Mouse (Mus musculus) erythroblast, embryonic 14.5 days (primary cell): ENCODE data around the gene Afdn. TPM values are rescaled to one million over a fixed set of nuclear protein-coding genes. Genes with fewer than 3 reads are reported as not detected.
"Not testable (repeated sequence)": the region's sequence is repeated elsewhere in the genome, so short reads cannot be mapped to it uniquely, and the experiment has no call there.

Experiments used
- H3K27me3 ChIP-seq: 2 replicates; pipeline ENCODE4 v1.6.1; 2012; ENCODE audit warnings: inconsistent platforms; ENCODE audit not compliant: control insufficient read depth
- H3K36me3 ChIP-seq: 2 replicates; pipeline ENCODE4 v1.6.1; 2012; ENCODE audit warnings: mild to moderate bottlenecking, inconsistent platforms; ENCODE audit not compliant: control insufficient read depth
- H3K4me1 ChIP-seq: 2 replicates; pipeline ENCODE4 v1.6.1; 2012; ENCODE audit warnings: inconsistent platforms; ENCODE audit not compliant: control insufficient read depth
- H3K4me3 ChIP-seq: replicated peaks from 2 replicates; pipeline ENCODE3; 2012; ENCODE audit warnings: moderate library complexity, mild to moderate bottlenecking, inconsistent platforms
- H3K9me3 ChIP-seq: 2 replicates; pipeline ENCODE4 v1.6.1; 2012; ENCODE audit warnings: low read length, inconsistent platforms, mixed read lengths; ENCODE audit not compliant: control insufficient read depth
- GATA1 ChIP-seq: IDR thresholded peaks from 2 replicates; pipeline ENCODE4 v1.6.1; 2012; ENCODE audit warnings: low read length, inconsistent platforms, mixed read lengths
- TAL1 ChIP-seq: IDR thresholded peaks from 3 replicates; pipeline ENCODE4 v1.6.1; 2012; ENCODE audit warnings: low read length, inconsistent platforms, mixed read lengths
- polyA plus RNA-seq: library from polyadenylated mRNA; stranded (reverse); fragments of >175 nt; gene quantifications from 2 replicates; pipeline ENCODE4 v1.2.3, GENCODE M21; 2012

Afdn gene
- polyA plus RNA-seq, 1 experiment = not detected

GRCm38 (mm10) chr17:13835876-13836275 is 75.5 kb downstream of the Afdn start:
- Histone ChIP-seq H3K4me3 (no peak overlapping the region), H3K4me1 (no peaks in the 10 kb centered on the region), H3K27me3 (no peaks in the 10 kb centered on the region), H3K36me3 (no peaks in the 10 kb centered on the region; the same call in 1 of the 2 replicates), H3K9me3 (no peaks in the 10 kb centered on the region)
- TF ChIP-seq TAL1 (no peak), GATA1 (no peak)

- no peaks in the 10 kb centered on the region; the same call in 1 of the 2 replicates for H3K9me3 ChIP-seq
- no peak for TF ChIP-seq TAL1
- no peak for TF ChIP-seq GATA1
- no peaks in the 10 kb centered on the region for H3K27me3 ChIP-seq
- no peak overlapping the region for H3K4me3 ChIP-seq
- no peaks in the 10 kb centered on the region for H3K4me1 ChIP-seq
- peaks cover 2% of the 10 kb centered on the region; the same call in 1 of the 2 replicates for H3K36me3 ChIP-seq
These were observed 89.8 kb downstream of the Afdn start for GRCm38 (mm10) chr17:13850175-13850574.

GRCm38 (mm10) chr17:13853883-13854282 is 93.5 kb downstream of the Afdn start:
- not testable (repeated sequence) for H3K36me3 ChIP-seq, H3K27me3 ChIP-seq, H3K4me3 ChIP-seq, H3K9me3 ChIP-seq, H3K4me1 ChIP-seq

- no peaks in the 10 kb centered on the region for H3K27me3 ChIP-seq
- no peaks in the 10 kb centered on the region for H3K4me1 ChIP-seq
- TF ChIP-seq GATA1 (no peak), TAL1 (no peak)
- no peaks in the 10 kb centered on the region; the same call in 1 of the 2 replicates for H3K9me3 ChIP-seq
- no peak overlapping the region for H3K4me3 ChIP-seq
- H3K36me3 ChIP-seq = peaks cover 2% of the 10 kb centered on the region; the same call in 1 of the 2 replicates
These were observed 95.1 kb downstream of the Afdn start for GRCm38 (mm10) chr17:13855396-13855795.

GRCm38 (mm10) chr17:13856429-13857090 is 96.2 kb downstream of the Afdn start:
- H3K27me3 ChIP-seq = no peaks in the 10 kb centered on the region
- TF ChIP-seq GATA1 = no peak
- no peak for TF ChIP-seq TAL1

GRCm38 (mm10) chr17:13865340-13865739 is 105.0 kb downstream of the Afdn start:
- Histone ChIP-seq H3K4me3 (no peak overlapping the region), H3K27me3 (no peaks in the 10 kb centered on the region), H3K9me3 (no peaks in the 10 kb centered on the region), H3K4me1 (no peaks in the 10 kb centered on the region), H3K36me3 (no peaks in the 10 kb centered on the region; the same call in 1 of the 2 replicates)
- TF ChIP-seq GATA1 (no peak), TAL1 (no peak)

More at GRCm38 (mm10) chr17:13856429-13857090, 96.2 kb downstream of the Afdn start:
- no peaks in the 10 kb centered on the region for H3K4me1 ChIP-seq
- no peak overlapping the region for H3K4me3 ChIP-seq
- no peaks in the 10 kb centered on the region for H3K36me3 ChIP-seq
- H3K9me3 ChIP-seq = no peaks in the 10 kb centered on the region; the same call in 1 of the 2 replicates

GRCm38 (mm10) chr17:13866951-13867351 is 106.6 kb downstream of the Afdn start:
- no peaks in the 10 kb centered on the region for H3K27me3 ChIP-seq
- TF ChIP-seq GATA1 = no peak
- TF ChIP-seq TAL1 = no peak
- no peaks in the 10 kb centered on the region for H3K36me3 ChIP-seq
- no peak overlapping the region for H3K4me3 ChIP-seq
- no peaks in the 10 kb centered on the region for H3K4me1 ChIP-seq
- H3K9me3 ChIP-seq = no peaks in the 10 kb centered on the region

GRCm38 (mm10) chr17:13867475-13867874 is 107.1 kb downstream of the Afdn start:
- H3K4me3 ChIP-seq = no peak overlapping the region
- TF ChIP-seq GATA1 (no peak), TAL1 (no peak)
- H3K27me3 ChIP-seq = no peaks in the 10 kb centered on the region
- H3K4me1 ChIP-seq = no peaks in the 10 kb centered on the region
- H3K9me3 ChIP-seq = no peaks in the 10 kb centered on the region
- no peaks in the 10 kb centered on the region for H3K36me3 ChIP-seq

GRCm38 (mm10) chr17:13870236-13870635 is 109.9 kb downstream of the Afdn start:
- Histone ChIP-seq H3K36me3 (no peaks in the 10 kb centered on the region), H3K4me1 (no peaks in the 10 kb centered on the region), H3K27me3 (no peaks in the 10 kb centered on the region), H3K9me3 (no peaks in the 10 kb centered on the region), H3K4me3 (no peak overlapping the region)
- no peak for TF ChIP-seq TAL1
- no peak for TF ChIP-seq GATA1

- Histone ChIP-seq H3K4me3 (no peak overlapping the region), H3K27me3 (no peaks in the 10 kb centered on the region), H3K9me3 (no peaks in the 10 kb centered on the region), H3K4me1 (no peaks in the 10 kb centered on the region), H3K36me3 (no peaks in the 10 kb centered on the region)
- TF ChIP-seq TAL1 (no peak), GATA1 (no peak)
These were observed 113.9 kb downstream of the Afdn start for GRCm38 (mm10) chr17:13874245-13874644.
